Mouse (Mus musculus) midbrain, embryonic 12.5 days (tissue): ENCODE measurements around the gene Npr2. TPM values are rescaled to one million over a fixed set of nuclear protein-coding genes. Genes with fewer than 3 reads are reported as not detected.

Experiments
- ATAC-seq: fragments of 200-750 bp; cut with Nextera tagmentation; 2 replicates; pipeline ENCODE4 v1.8.0; 2017; ENCODE audit warnings: low read depth, moderate TSS enrichment, moderate library complexity; ENCODE audit not compliant: low FRiP score
- H3K27ac ChIP-seq: fragments of 300-500 bp; sonication (generic); replicated peaks from 2 replicates; pipeline ENCODE4 v1.5.1; 2016; ENCODE audit warnings: mild to moderate bottlenecking
- H3K27me3 ChIP-seq: fragments of 300-500 bp; sonication (generic); 2 replicates; pipeline ENCODE4 v1.6.1; 2016; ENCODE audit warnings: mild to moderate bottlenecking
- H3K36me3 ChIP-seq: fragments of 300-500 bp; sonication (generic); 2 replicates; pipeline ENCODE4 v1.6.1; 2016
- H3K4me1 ChIP-seq: fragments of 300-500 bp; sonication (generic); 2 replicates; pipeline ENCODE4 v1.6.1; 2016
- H3K4me2 ChIP-seq: fragments of 300-500 bp; sonication (generic); replicated peaks from 2 replicates; pipeline ENCODE4 v1.6.1; 2016; ENCODE audit warnings: mild to moderate bottlenecking, moderate library complexity
- H3K4me3 ChIP-seq: fragments of 300-500 bp; sonication (generic); 2 replicates; pipeline ENCODE4 v1.5.1; 2016; ENCODE audit warnings: mild to moderate bottlenecking
- H3K9ac ChIP-seq: fragments of 300-500 bp; sonication (generic); replicated peaks from 2 replicates; pipeline ENCODE4 v1.6.1; 2016; ENCODE audit warnings: mild to moderate bottlenecking, moderate library complexity
- H3K9me3 ChIP-seq: fragments of 300-500 bp; sonication (generic); 2 replicates; pipeline ENCODE4 v1.6.1; 2016; ENCODE audit warnings: mild to moderate bottlenecking
- WGBS: fragments of 180-500 bp; shearing (Covaris S2); methylation state at CpG from one replicate; pipeline ENCODE4 v1.1.7; 2016; 5-methylcytosine and 5-hydroxymethylcytosine counted together
- polyA plus RNA-seq: library from polyadenylated mRNA; unstranded; fragments of >200 nt; fragmentation: Nextera tagmentation; extraction: Ambion mirVana; gene quantifications from 2 replicates; pipeline ENCODE4 v1.2.1, GENCODE M21; 2016

Gene Npr2
- polyA plus RNA-seq, 1 experiment from 2014 or later = 24.9 TPM

- peak overlapping the region; percentile 69 for H3K9ac ChIP-seq
- H3K9me3 ChIP-seq = no peaks in the 10 kb centered on the region
- H3K4me1 ChIP-seq = peaks cover 16% of the 10 kb centered on the region
- peaks cover 7% of the 10 kb centered on the region; the same call in 1 of the 2 replicates for H3K36me3 ChIP-seq
- peak overlapping the region; percentile 85 for H3K4me2 ChIP-seq
- peak; percentile 64; the same call in 1 of the 2 replicates for ATAC-seq
- 5% methylated on average over 34 of the region's 34 CpGs for WGBS
- no peaks in the 10 kb centered on the region; the same call in 1 of the 2 replicates for H3K27me3 ChIP-seq
- H3K4me3 ChIP-seq = peak overlapping the region; percentile 78
- peak overlapping the region; percentile 86 for H3K27ac ChIP-seq
Observed at GRCm38 (mm10) chr4:43655656-43656338, 24.1 kb downstream of the Npr2 start.

- Histone ChIP-seq H3K27ac (peak within 1 kb of the TSS; percentile 86), H3K4me3 (peak within 1 kb of the TSS; percentile 78), H3K4me1 (peaks cover 16% of the 10 kb centered on the region), H3K27me3 (peaks cover 6% of the 10 kb centered on the region), H3K9ac (peak within 1 kb of the TSS; percentile 69), H3K4me2 (peak within 1 kb of the TSS; percentile 85), H3K36me3 (peaks cover 2% of the 10 kb centered on the region; the same call in 1 of the 2 replicates), H3K9me3 (no peaks in the 10 kb centered on the region)
- peak; percentile 99 for ATAC-seq
- 1% methylated on average over 29 of the region's 34 CpGs for WGBS
Observed at GRCm38 (mm10) chr4:43656339-43657109, 24.8 kb downstream of the Npr2 start, which contains the start of gene Hint2. Gene Hint2, minus strand, starts transcription at chr4:43656466.

- H3K4me2 ChIP-seq = peak overlapping the region; percentile 85
- no peak overlapping the region for H3K27ac ChIP-seq
- WGBS = 63% methylated on average over 4 of the region's 4 CpGs
- no peaks in the 10 kb centered on the region for H3K9me3 ChIP-seq
- H3K9ac ChIP-seq = no peak overlapping the region
- H3K4me1 ChIP-seq = peaks cover 16% of the 10 kb centered on the region
- peak overlapping the region; percentile 78 for H3K4me3 ChIP-seq
- no peak for ATAC-seq
- H3K27me3 ChIP-seq = peaks cover 12% of the 10 kb centered on the region
- H3K36me3 ChIP-seq = no peaks in the 10 kb centered on the region
Observed at GRCm38 (mm10) chr4:43657146-43657545, 25.4 kb downstream of the Npr2 start.

- ATAC-seq = no peak
- H3K27me3 ChIP-seq = peaks cover 53% of the 10 kb centered on the region
- no peak overlapping the region for H3K4me3 ChIP-seq
- no peak overlapping the region for H3K9ac ChIP-seq
- peaks cover 24% of the 10 kb centered on the region for H3K4me1 ChIP-seq
- WGBS = 28% methylated on average over 4 of the region's 4 CpGs
- H3K9me3 ChIP-seq = no peaks in the 10 kb centered on the region
- no peak overlapping the region for H3K27ac ChIP-seq
- H3K4me2 ChIP-seq = no peak overlapping the region
- no peaks in the 10 kb centered on the region for H3K36me3 ChIP-seq
Observed at GRCm38 (mm10) chr4:43666412-43666811, 34.7 kb downstream of the Npr2 start.

- Histone ChIP-seq H3K27ac (peak within 1 kb of the TSS; percentile 70), H3K36me3 (peaks cover under 1% of the 10 kb centered on the region; the same call in 1 of the 2 replicates), H3K4me3 (peak within 1 kb of the TSS; percentile 79), H3K4me2 (peak within 1 kb of the TSS; percentile 72), H3K27me3 (peaks cover 32% of the 10 kb centered on the region), H3K9ac (peak within 1 kb of the TSS; percentile 88), H3K9me3 (no peaks in the 10 kb centered on the region), H3K4me1 (peaks cover 39% of the 10 kb centered on the region)
- peak; percentile 95 for ATAC-seq
- whole genome bisulfite sequencing = 1% methylated on average over 41 of the region's 41 CpGs
Observed at GRCm38 (mm10) chr4:43668782-43669427, 37.2 kb downstream of the Npr2 start, which contains the start of the genes Tmem8b and Fam221b. Gene Tmem8b, plus strand, starts transcription at chr4:43668971. Gene Fam221b, minus strand, starts transcription at chr4:43669145.

- under 1% methylated on average over 25 of the region's 25 CpGs for WGBS
- Histone ChIP-seq H3K27ac (peak overlapping the region; percentile 70), H3K4me3 (peak overlapping the region; percentile 79), H3K27me3 (peaks cover 32% of the 10 kb centered on the region), H3K4me1 (peaks cover 39% of the 10 kb centered on the region), H3K9ac (peak overlapping the region; percentile 88), H3K36me3 (peaks cover 5% of the 10 kb centered on the region), H3K4me2 (peak overlapping the region; percentile 72), H3K9me3 (no peaks in the 10 kb centered on the region)
- peak; percentile 79 for ATAC-seq
Observed at GRCm38 (mm10) chr4:43669428-43669794, 37.7 kb downstream of the Npr2 start.

GRCm38 (mm10) chr4:43672070-43672469, 40.3 kb downstream of the Npr2 start:
- Histone ChIP-seq H3K36me3 (peaks cover 30% of the 10 kb centered on the region), H3K9me3 (no peaks in the 10 kb centered on the region), H3K27me3 (peaks cover 13% of the 10 kb centered on the region), H3K4me1 (peaks cover 39% of the 10 kb centered on the region), H3K4me2 (peak overlapping the region; percentile 31), H3K4me3 (no peak overlapping the region), H3K27ac (no peak overlapping the region), H3K9ac (no peak overlapping the region)
- 2% methylated on average over 2 of the region's 2 CpGs for WGBS
- ATAC-seq = peak; percentile 24

GRCm38 (mm10) chr4:43673703-43674102, 42.0 kb downstream of the Npr2 start:
- no peak for ATAC-seq
- WGBS = 80% methylated on average over 8 of the region's 8 CpGs
- Histone ChIP-seq H3K4me1 (peaks cover 35% of the 10 kb centered on the region), H3K27me3 (no peaks in the 10 kb centered on the region), H3K9ac (no peak overlapping the region), H3K36me3 (peaks cover 46% of the 10 kb centered on the region), H3K27ac (no peak overlapping the region), H3K4me2 (no peak overlapping the region), H3K9me3 (no peaks in the 10 kb centered on the region), H3K4me3 (no peak overlapping the region)

GRCm38 (mm10) chr4:43674974-43675373, 43.2 kb downstream of the Npr2 start:
- Histone ChIP-seq H3K36me3 (peaks cover 59% of the 10 kb centered on the region), H3K4me1 (peaks cover 28% of the 10 kb centered on the region), H3K27ac (no peak overlapping the region), H3K4me3 (no peak overlapping the region), H3K9ac (no peak overlapping the region), H3K4me2 (no peak overlapping the region), H3K9me3 (no peaks in the 10 kb centered on the region), H3K27me3 (no peaks in the 10 kb centered on the region)
- WGBS = 81% methylated on average over 5 of the region's 5 CpGs
- ATAC-seq = no peak

GRCm38 (mm10) chr4:43675608-43676007, 43.9 kb downstream of the Npr2 start:
- peaks cover 66% of the 10 kb centered on the region for H3K36me3 ChIP-seq
- WGBS = 82% methylated on average over 4 of the region's 4 CpGs

GRCm38 (mm10) chr4:43678541-43678940, 46.8 kb downstream of the Npr2 start:
- H3K9me3 ChIP-seq = no peaks in the 10 kb centered on the region
- no peak overlapping the region for H3K27ac ChIP-seq
- peaks cover 89% of the 10 kb centered on the region for H3K36me3 ChIP-seq
- 84% methylated on average over 6 of the region's 6 CpGs for WGBS
- no peak overlapping the region for H3K9ac ChIP-seq
- no peak overlapping the region for H3K4me2 ChIP-seq
- H3K27me3 ChIP-seq = no peaks in the 10 kb centered on the region
- no peaks in the 10 kb centered on the region for H3K4me1 ChIP-seq
- H3K4me3 ChIP-seq = no peak overlapping the region
- no peak for ATAC-seq

More at GRCm38 (mm10) chr4:43675608-43676007, 43.9 kb downstream of the Npr2 start:
- Histone ChIP-seq H3K4me1 (peaks cover 23% of the 10 kb centered on the region), H3K9me3 (no peaks in the 10 kb centered on the region), H3K4me2 (no peak overlapping the region), H3K27ac (no peak overlapping the region), H3K9ac (no peak overlapping the region), H3K4me3 (no peak overlapping the region), H3K27me3 (no peaks in the 10 kb centered on the region)
- ATAC-seq = no peak
